Mouse (Mus musculus) cerebellum, adult 2 months (tissue): ENCODE results near the gene Elmod2.

Source experiments
- CTCF ChIP-seq: fragments of 200-500 bp; IDR thresholded peaks from 2 replicates; pipeline ENCODE4 v1.5.1; 2011; ENCODE audit warnings: low read depth, mild to moderate bottlenecking, control low read depth, low read length, moderate library complexity, borderline replicate concordance; ENCODE audit not compliant: insufficient read depth
- POLR2A ChIP-seq: fragments of 200-500 bp; IDR thresholded peaks from 2 replicates; pipeline ENCODE4 v1.6.1; 2011; ENCODE audit warnings: low read length, control low read depth, borderline replicate concordance; ENCODE audit not compliant: insufficient read depth

- TF ChIP-seq CTCF, result no peak
- TF ChIP-seq POLR2A, result peak; percentile 76; the same call in 1 of the 2 replicates
Observed at GRCm38 (mm10) chr8:83331899-83332697, at the start of gene Elmod2.
